Mouse (Mus musculus) liver, adult 2 months (tissue): ENCODE results near the gene Sapcd1.
A peak's percentile ranks its signal among the peaks of the same experiment; 100 is the strongest.

Experiments
- CTCF ChIP-seq: fragments of 200-500 bp; IDR thresholded peaks from 2 replicates; pipeline ENCODE4 v1.5.1; 2011; ENCODE audit warnings: low read depth, low read length, control low read depth
- POLR2A ChIP-seq: fragments of 200-500 bp; IDR thresholded peaks from 2 replicates; pipeline ENCODE4 v1.6.1; 2011; ENCODE audit warnings: low read length, control low read depth; ENCODE audit not compliant: insufficient read depth; ENCODE audit errors: extremely low read depth

DNA sequence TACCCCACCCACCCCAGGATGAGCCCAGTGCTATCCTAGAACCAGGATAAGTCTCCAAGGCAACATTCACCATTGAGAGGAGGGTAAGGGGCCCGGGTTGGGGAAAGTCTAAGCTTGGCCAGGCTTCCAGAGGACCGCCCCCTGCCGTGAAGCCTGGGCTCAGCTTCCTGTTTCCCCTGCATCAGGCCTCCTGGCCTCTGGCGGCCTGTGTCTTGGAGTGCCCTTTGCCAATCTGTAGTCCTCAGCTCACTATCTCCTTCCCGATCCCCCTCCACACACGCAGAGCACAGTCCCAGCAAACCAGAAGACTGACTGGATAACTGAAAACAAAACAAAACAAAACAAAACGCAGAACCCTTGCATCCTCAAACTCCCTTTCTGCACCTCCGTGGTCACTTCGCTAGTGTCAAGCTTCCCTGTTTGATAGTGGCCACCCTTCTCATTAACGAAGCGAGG is 21.8 kb upstream of the Sapcd1 start, which contains the start of gene Clic1:
- no peak for TF ChIP-seq POLR2A
- TF ChIP-seq CTCF = 0 out of 2 replicates have a peak, but pooled peaks have one; percentile 16
